Mouse (Mus musculus): ENCODE measurements around the gene Wfdc1. TPM values are rescaled to one million over a fixed set of nuclear protein-coding genes. Genes with fewer than 3 reads are reported as not detected.

The Wfdc1 gene
- polyA plus RNA-seq, 1 experiment from 2014 or later, result 32.9 TPM

DNA sequence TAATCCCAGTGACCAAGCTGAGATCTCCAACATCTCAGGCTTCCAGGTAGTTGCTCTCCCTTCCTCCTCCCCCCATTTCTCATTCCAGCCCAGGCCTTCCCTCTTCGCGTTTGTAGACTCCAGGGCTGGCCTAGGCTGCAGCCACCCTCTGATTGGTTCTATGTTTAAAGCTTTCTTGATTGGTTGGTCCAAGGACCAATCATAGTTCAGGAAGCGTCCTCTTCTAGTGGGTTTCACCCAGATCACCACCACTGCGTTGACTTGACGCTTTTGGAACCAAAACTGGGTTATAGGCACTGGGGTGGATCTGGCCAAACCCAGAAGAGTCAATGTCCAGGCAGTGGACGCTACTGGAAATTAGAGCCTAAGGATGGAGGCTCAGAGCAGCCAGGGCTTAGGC lies 56.2 kb downstream of the Wfdc1 start:
- no peaks in the 10 kb centered on the region for H3K9me3 ChIP-seq (replicated peaks)
- no peak overlapping the region for H3K27ac ChIP-seq (replicated peaks)
- no peak for DNase-seq (ENCODE audit: low spot score)
- H3K4me1 ChIP-seq, result peaks cover 1% of the 10 kb centered on the region; the same call in 1 of the 2 replicates
- no peaks in the 10 kb centered on the region for H3K36me3 ChIP-seq
- H3K4me3 ChIP-seq, result no peak overlapping the region
- no peaks in the 10 kb centered on the region for H3K27me3 ChIP-seq (ENCODE audit: low read depth, poor library complexity, severe bottlenecking)
- 52% methylated on average over 6 of the region's 6 CpGs for WGBS

DNA sequence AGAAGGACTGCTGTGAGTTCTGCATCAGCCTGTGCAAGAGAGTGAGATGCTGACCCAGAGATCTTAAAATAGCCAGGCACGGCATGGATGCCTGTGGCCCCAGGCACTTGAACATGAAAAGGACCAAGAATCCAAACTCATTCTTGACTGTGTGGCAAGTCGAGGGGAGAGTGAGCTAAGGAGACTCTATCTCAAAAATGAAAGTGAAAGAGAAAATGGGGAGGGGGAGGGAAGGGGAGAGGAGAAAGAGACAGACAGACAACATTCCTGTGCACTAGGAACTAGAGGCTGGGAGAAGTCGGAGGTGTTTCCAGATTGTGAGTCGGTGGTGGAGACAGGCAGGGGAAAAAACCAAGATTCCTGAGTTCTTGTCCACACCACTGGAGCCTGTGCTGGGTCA lies 57.5 kb downstream of the Wfdc1 start:
- no peak for DNase-seq (ENCODE audit: low spot score)
- H3K27me3 ChIP-seq (ENCODE audit: low read depth, poor library complexity, severe bottlenecking), result no peaks in the 10 kb centered on the region
- WGBS, result 76% methylated on average over 4 of the region's 4 CpGs
- H3K4me1 ChIP-seq, result no peaks in the 10 kb centered on the region
- H3K36me3 ChIP-seq, result no peaks in the 10 kb centered on the region
- H3K9me3 ChIP-seq (replicated peaks), result no peaks in the 10 kb centered on the region
- no peak overlapping the region for H3K27ac ChIP-seq (replicated peaks)
- no peak overlapping the region for H3K4me3 ChIP-seq

DNA sequence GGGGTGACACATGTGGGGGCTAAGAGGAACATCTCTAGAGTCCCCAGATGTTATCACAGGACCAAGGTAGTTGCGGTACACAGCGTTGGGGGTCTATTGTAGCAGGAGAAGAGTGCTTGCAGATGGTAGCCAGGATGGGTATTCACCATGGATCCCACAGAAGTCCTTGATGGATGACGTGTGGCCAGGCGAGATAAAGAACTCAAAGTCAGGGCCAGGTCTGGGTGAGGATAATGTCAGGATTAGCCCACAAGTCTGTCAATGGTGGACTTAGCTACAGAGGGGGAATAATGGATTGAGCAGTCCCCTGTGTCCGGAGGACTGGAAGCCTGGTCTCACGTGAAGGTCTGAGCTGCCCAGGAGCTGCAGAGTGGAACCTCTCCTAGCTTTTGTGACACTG lies 58.4 kb downstream of the Wfdc1 start:
- Histone ChIP-seq H3K27ac (replicated peaks) (no peak overlapping the region), H3K36me3 (no peaks in the 10 kb centered on the region), H3K4me1 (no peaks in the 10 kb centered on the region), H3K9me3 (replicated peaks) (no peaks in the 10 kb centered on the region), H3K4me3 (no peak overlapping the region), H3K27me3 (ENCODE audit: low read depth, poor library complexity, severe bottlenecking) (no peaks in the 10 kb centered on the region)
- 81% methylated on average over 6 of the region's 6 CpGs for WGBS
- no peak for DNase-seq (ENCODE audit: low spot score)

DNA sequence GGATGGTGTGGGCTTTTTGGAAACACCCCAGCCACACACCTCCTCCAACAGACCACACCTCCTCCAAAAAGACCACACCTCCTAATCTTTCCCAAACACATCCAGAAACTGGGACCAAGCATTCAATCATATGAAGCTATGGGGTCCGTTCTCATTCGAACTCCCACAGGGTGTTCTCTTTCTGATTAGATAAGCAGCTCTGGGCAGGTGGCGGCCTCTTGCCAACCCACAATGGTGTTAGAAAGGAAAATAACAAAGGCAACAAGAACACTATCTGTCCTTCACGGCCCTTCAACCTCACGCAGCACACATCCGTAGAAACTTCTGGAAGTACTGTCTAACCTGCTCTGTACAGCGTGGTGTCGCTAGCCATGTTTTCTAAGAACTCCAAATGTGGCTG lies 60.9 kb downstream of the Wfdc1 start:
- Histone ChIP-seq H3K4me1 (peaks cover 7% of the 10 kb centered on the region), H3K27me3 (ENCODE audit: low read depth, poor library complexity, severe bottlenecking) (no peaks in the 10 kb centered on the region), H3K9me3 (replicated peaks) (no peaks in the 10 kb centered on the region), H3K27ac (replicated peaks) (no peak overlapping the region), H3K36me3 (no peaks in the 10 kb centered on the region), H3K4me3 (no peak overlapping the region)
- no peak for DNase-seq (ENCODE audit: low spot score)
- 93% methylated on average over 8 of the region's 8 CpGs for WGBS

DNA sequence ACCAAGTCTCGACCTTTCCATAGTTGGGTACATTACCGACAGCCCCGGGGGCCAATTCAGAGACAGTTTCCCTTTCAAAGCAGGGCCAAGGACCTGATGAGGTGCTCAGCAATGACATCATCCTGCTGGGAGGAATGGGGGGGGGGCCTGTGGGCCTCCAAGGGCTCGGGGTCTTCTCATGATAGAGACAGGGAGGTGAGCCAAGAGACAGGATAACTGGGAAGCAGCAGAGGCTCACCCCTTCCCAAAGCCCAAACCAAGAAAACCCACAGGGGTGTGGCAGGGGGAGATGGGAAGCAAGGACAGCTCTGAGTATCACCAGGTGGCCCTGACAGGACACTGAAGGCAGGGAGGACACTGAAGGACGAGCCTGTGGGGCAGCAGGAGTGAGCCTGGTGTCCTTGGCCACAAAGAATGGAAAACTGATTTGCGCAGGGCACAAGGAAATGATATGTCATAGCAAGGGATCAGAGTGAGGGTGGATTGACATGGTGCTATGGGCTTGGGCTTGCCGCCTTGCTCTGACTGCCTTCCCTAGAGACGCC lies 62.3 kb downstream of the Wfdc1 start:
- Histone ChIP-seq H3K4me3 (no peak overlapping the region), H3K27me3 (ENCODE audit: low read depth, poor library complexity, severe bottlenecking) (no peaks in the 10 kb centered on the region), H3K27ac (replicated peaks) (no peak overlapping the region), H3K9me3 (replicated peaks) (no peaks in the 10 kb centered on the region), H3K4me1 (peaks cover 9% of the 10 kb centered on the region), H3K36me3 (no peaks in the 10 kb centered on the region)
- 89% methylated on average over 8 of the region's 8 CpGs for WGBS
- DNase-seq (ENCODE audit: low spot score), result no peak

DNA sequence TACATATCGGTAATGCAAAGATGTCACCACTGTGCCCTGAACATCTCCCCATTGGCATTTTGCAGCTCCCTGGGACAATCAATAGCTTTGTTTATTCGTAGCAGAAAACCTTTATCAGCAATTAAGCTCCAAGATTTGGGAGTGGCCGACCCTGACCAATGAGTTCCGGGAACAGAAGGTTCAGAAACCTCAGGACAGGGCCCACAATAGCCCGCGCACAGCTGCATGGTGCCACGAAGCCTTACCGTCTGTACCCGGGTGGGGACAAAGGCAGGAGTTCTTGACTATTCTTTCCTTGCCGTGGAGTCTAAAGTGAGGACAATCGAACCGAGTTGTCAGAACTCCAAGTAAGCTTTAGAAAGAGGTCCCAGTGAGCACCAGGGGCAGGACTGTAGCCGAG lies 65.9 kb downstream of the Wfdc1 start:
- Histone ChIP-seq H3K4me1 (peaks cover 20% of the 10 kb centered on the region), H3K27ac (replicated peaks) (no peak overlapping the region), H3K4me3 (no peak overlapping the region), H3K36me3 (no peaks in the 10 kb centered on the region), H3K9me3 (replicated peaks) (no peaks in the 10 kb centered on the region), H3K27me3 (ENCODE audit: low read depth, poor library complexity, severe bottlenecking) (peaks cover 12% of the 10 kb centered on the region)
- WGBS, result 84% methylated on average over 13 of the region's 13 CpGs
- DNase-seq (ENCODE audit: low spot score), result no peak

DNA sequence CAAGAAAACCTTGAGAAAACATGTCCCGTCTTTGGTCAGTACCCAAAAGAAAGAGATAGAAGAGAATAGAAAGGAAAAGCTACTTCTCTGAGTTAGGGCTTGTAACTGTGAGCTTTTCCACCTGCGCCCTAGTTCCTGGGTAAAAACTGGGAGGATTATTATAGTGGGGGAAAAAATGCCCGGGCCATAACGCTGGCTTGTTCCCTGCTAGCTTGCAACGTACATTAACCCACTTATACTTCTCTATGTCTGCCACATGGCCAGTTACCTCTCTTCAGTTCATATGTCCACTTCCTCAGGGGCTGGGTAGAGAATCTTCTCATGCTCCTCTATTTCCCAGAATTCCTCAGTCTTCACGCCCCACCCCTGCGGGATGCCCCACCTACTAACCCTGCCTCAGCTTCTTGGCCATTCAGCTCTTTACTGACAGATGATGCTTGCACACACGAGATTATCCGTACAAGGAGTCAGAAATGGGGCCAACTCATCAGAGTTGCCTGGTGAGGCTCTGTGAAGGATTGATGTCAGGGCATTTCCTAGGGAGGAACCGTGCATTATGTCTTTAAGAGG lies 70.3 kb downstream of the Wfdc1 start:
- Histone ChIP-seq H3K27me3 (ENCODE audit: low read depth, poor library complexity, severe bottlenecking) (peaks cover 34% of the 10 kb centered on the region), H3K9me3 (replicated peaks) (no peaks in the 10 kb centered on the region), H3K4me3 (no peak overlapping the region), H3K36me3 (no peaks in the 10 kb centered on the region), H3K4me1 (peaks cover 26% of the 10 kb centered on the region), H3K27ac (replicated peaks) (no peak overlapping the region)
- 90% methylated on average over 10 of the region's 10 CpGs for WGBS
- DNase-seq (ENCODE audit: low spot score), result no peak

DNA sequence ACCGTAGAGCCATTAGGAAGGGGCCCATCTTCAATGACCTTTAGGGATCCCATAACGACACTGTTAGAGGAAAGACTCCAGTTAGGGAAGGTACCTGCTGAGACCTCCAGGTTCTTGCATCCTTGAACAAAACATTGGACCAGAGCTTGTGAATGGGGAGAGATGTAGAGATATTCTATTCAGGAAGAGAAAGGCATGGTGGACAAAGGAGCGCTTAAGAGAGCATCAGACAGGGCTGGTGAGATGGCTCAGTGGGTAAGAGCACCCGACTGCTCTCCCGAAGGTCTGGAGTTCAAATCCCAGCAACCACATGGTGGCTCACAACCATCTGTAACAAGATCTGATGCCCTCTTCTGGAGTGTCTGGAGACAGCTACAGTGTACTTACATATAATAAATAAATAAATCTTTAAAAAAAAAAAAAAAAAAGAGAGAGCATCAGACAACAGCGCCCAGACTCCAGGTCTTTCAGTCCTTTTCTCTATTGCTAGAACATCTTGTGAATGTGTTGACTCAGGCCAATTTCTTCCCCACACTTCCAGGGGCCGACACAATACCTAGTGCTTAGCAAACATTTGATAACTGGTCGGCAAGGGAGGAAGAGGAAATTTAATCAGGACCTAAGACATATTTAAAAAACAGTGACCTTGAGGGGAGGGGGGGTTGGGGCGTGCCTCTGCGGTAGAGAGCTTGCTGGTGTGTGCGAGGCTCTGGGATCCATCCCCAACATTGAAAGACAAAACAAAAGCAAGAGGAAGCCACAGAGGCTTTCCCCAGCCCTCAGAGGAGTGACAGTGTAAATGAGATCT lies 71.1 kb downstream of the Wfdc1 start:
- H3K36me3 ChIP-seq, result no peaks in the 10 kb centered on the region
- 78% methylated on average over 11 of the region's 11 CpGs for WGBS
- no peak for DNase-seq (ENCODE audit: low spot score)
- H3K4me3 ChIP-seq, result no peak overlapping the region
- no peaks in the 10 kb centered on the region for H3K9me3 ChIP-seq (replicated peaks)
- H3K4me1 ChIP-seq, result peaks cover 31% of the 10 kb centered on the region
- H3K27ac ChIP-seq (replicated peaks), result no peak overlapping the region
- peaks cover 36% of the 10 kb centered on the region for H3K27me3 ChIP-seq (ENCODE audit: low read depth, poor library complexity, severe bottlenecking)

Other genes with a start within 250 kb of the Wfdc1 start
- 0.21 and 0.23 TPM in 2 replicates for gene Osgin1, start 232.2 kb upstream of the Wfdc1 start, polyA plus RNA-seq (2016; fragmentation: Nextera tagmentation; extraction: Ambion mirVana)
- gene Necab2, start 219.6 kb upstream of the Wfdc1 start, polyA plus RNA-seq (2016; fragmentation: Nextera tagmentation; extraction: Ambion mirVana), result 16.3 and 17.0 TPM in 2 replicates
- 0.15 and 1.1 TPM in 2 replicates for gene Slc38a8, start 164.7 kb upstream of the Wfdc1 start, polyA plus RNA-seq (2016; fragmentation: Nextera tagmentation; extraction: Ambion mirVana)
- gene Mbtps1, start 107.6 kb upstream of the Wfdc1 start, polyA plus RNA-seq (2016; fragmentation: Nextera tagmentation; extraction: Ambion mirVana), result 111 and 112 TPM in 2 replicates
- gene Hsdl1, start 91.2 kb upstream of the Wfdc1 start, polyA plus RNA-seq (2016; fragmentation: Nextera tagmentation; extraction: Ambion mirVana), result 73.0 and 88.9 TPM in 2 replicates
- 0.19 and 0.30 TPM in 2 replicates for gene Dnaaf1, start 91.1 kb upstream of the Wfdc1 start, polyA plus RNA-seq (2016; fragmentation: Nextera tagmentation; extraction: Ambion mirVana)
- gene Taf1c, start 61.1 kb upstream of the Wfdc1 start, polyA plus RNA-seq (2016; fragmentation: Nextera tagmentation; extraction: Ambion mirVana), result 15.3 and 16.7 TPM in 2 replicates
- 0.28 TPM in 1 of 2 replicates, not detected in the other for gene Adad2, start 53.6 kb upstream of the Wfdc1 start, polyA plus RNA-seq (2016; fragmentation: Nextera tagmentation; extraction: Ambion mirVana)
- gene Kcng4, start 30.7 kb upstream of the Wfdc1 start, polyA plus RNA-seq (2016; fragmentation: Nextera tagmentation; extraction: Ambion mirVana), result 0.19 and 0.52 TPM in 2 replicates
- gene Atp2c2, start 33.6 kb downstream of the Wfdc1 start, polyA plus RNA-seq (2016; fragmentation: Nextera tagmentation; extraction: Ambion mirVana), result 1.2 and 1.6 TPM in 2 replicates
- gene Tldc1, start 112.1 kb downstream of the Wfdc1 start, polyA plus RNA-seq (2016; fragmentation: Nextera tagmentation; extraction: Ambion mirVana), result 15.4 and 16.4 TPM in 2 replicates
- 150 and 197 TPM in 2 replicates for gene Cotl1, start 174.2 kb downstream of the Wfdc1 start, polyA plus RNA-seq (2016; fragmentation: Nextera tagmentation; extraction: Ambion mirVana)
- gene Klhl36, start 195.9 kb downstream of the Wfdc1 start, polyA plus RNA-seq (2016; fragmentation: Nextera tagmentation; extraction: Ambion mirVana), result 12.8 and 13.0 TPM in 2 replicates
- gene Usp10, start 244.0 kb downstream of the Wfdc1 start, polyA plus RNA-seq (2016; fragmentation: Nextera tagmentation; extraction: Ambion mirVana), result 220 and 227 TPM in 2 replicates
- gene Gm20388, start 244.5 kb downstream of the Wfdc1 start, polyA plus RNA-seq (2016; fragmentation: Nextera tagmentation; extraction: Ambion mirVana), result 7.1 and 7.3 TPM in 2 replicates

Measured in midbrain, embryonic 10.5 days (tissue).